Mouse (Mus musculus): ENCODE data around the gene Map4k5. TPM values are rescaled to one million over a fixed set of nuclear protein-coding genes. Genes with fewer than 3 reads are reported as not detected.

Map4k5 gene
- polyA plus RNA-seq, 1 experiment from 2014 or later, result 32.0 TPM

GRCm38 (mm10) chr12:69893927-69894326, 927 bp upstream of the Map4k5 start:
- H3K4me1 ChIP-seq (replicated peaks; ENCODE audit: control insufficient read depth, insufficient read depth, low read length), result peaks cover 30% of the 10 kb centered on the region
- H3K9ac ChIP-seq (ENCODE audit: low read length), result no peak overlapping the region
- DNase-seq (ENCODE audit: low spot score) (no peak), ATAC-seq (replicated peaks; ENCODE audit: low FRiP score, low TSS enrichment, low read depth) (no peak)
- no peaks in the 10 kb centered on the region for H3K9me3 ChIP-seq (ENCODE audit: control insufficient read depth, low read length)
- H3K27ac ChIP-seq (ENCODE audit: low read depth), result no peak overlapping the region
- no peaks in the 10 kb centered on the region for H3K36me3 ChIP-seq (ENCODE audit: control insufficient read depth, insufficient read depth, low read length)
- H3K4me2 ChIP-seq (ENCODE audit: low read length), result no peak overlapping the region
- 70% methylated on average over 6 of the region's 6 CpGs for WGBS
- no peak overlapping the region for H3K4me3 ChIP-seq (ENCODE audit: low read depth, low read length)
- no peaks in the 10 kb centered on the region for H3K27me3 ChIP-seq (replicated peaks; ENCODE audit: control insufficient read depth, insufficient read depth, low read length)

- Histone ChIP-seq H3K36me3 (ENCODE audit: control insufficient read depth, insufficient read depth, low read length) (peaks cover 3% of the 10 kb centered on the region; the same call in 1 of the 2 replicates), H3K9me3 (ENCODE audit: control insufficient read depth, low read length) (no peaks in the 10 kb centered on the region), H3K4me3 (ENCODE audit: low read depth, low read length) (peak overlapping the region; percentile 93), H3K27me3 (replicated peaks; ENCODE audit: control insufficient read depth, insufficient read depth, low read length) (no peaks in the 10 kb centered on the region), H3K4me1 (replicated peaks; ENCODE audit: control insufficient read depth, insufficient read depth, low read length) (peaks cover 41% of the 10 kb centered on the region), H3K27ac (ENCODE audit: low read depth) (peak overlapping the region; percentile 93), H3K4me2 (ENCODE audit: low read length) (peak overlapping the region; percentile 73), H3K9ac (ENCODE audit: low read length) (peak overlapping the region; percentile 96)
- 38% methylated on average over 3 of the region's 3 CpGs for WGBS
- ATAC-seq (replicated peaks; ENCODE audit: low FRiP score, low TSS enrichment, low read depth) (no peak), DNase-seq (ENCODE audit: low spot score) (no peak)
These were observed 1.3 kb downstream of the Map4k5 start for GRCm38 (mm10) chr12:69891721-69892120.

GRCm38 (mm10) chr12:69890476-69890875, 2.5 kb downstream of the Map4k5 start:
- Histone ChIP-seq H3K27ac (ENCODE audit: low read depth) (peak overlapping the region; percentile 28), H3K9ac (ENCODE audit: low read length) (no peak overlapping the region; the same call in 1 of the 2 replicates), H3K4me2 (ENCODE audit: low read length) (peak overlapping the region; percentile 73), H3K36me3 (ENCODE audit: control insufficient read depth, insufficient read depth, low read length) (peaks cover 3% of the 10 kb centered on the region; the same call in 1 of the 2 replicates), H3K9me3 (ENCODE audit: control insufficient read depth, low read length) (no peaks in the 10 kb centered on the region), H3K4me1 (replicated peaks; ENCODE audit: control insufficient read depth, insufficient read depth, low read length) (peaks cover 41% of the 10 kb centered on the region), H3K27me3 (replicated peaks; ENCODE audit: control insufficient read depth, insufficient read depth, low read length) (no peaks in the 10 kb centered on the region), H3K4me3 (ENCODE audit: low read depth, low read length) (peak overlapping the region; percentile 93)
- 6% methylated on average over 5 of the region's 5 CpGs for WGBS
- ATAC-seq (replicated peaks; ENCODE audit: low FRiP score, low TSS enrichment, low read depth), result no peak
- DNase-seq (ENCODE audit: low spot score), result no peak

GRCm38 (mm10) chr12:69890051-69890450, 2.9 kb downstream of the Map4k5 start:
- ATAC-seq (replicated peaks; ENCODE audit: low FRiP score, low TSS enrichment, low read depth) (no peak), DNase-seq (ENCODE audit: low spot score) (no peak)
- Histone ChIP-seq H3K9ac (ENCODE audit: low read length) (peak overlapping the region; percentile 14; the same call in 1 of the 2 replicates), H3K4me3 (ENCODE audit: low read depth, low read length) (peak overlapping the region; percentile 6; the same call in 1 of the 2 replicates), H3K27me3 (replicated peaks; ENCODE audit: control insufficient read depth, insufficient read depth, low read length) (no peaks in the 10 kb centered on the region), H3K9me3 (ENCODE audit: control insufficient read depth, low read length) (no peaks in the 10 kb centered on the region), H3K27ac (ENCODE audit: low read depth) (peak overlapping the region; percentile 28), H3K36me3 (ENCODE audit: control insufficient read depth, insufficient read depth, low read length) (peaks cover 3% of the 10 kb centered on the region; the same call in 1 of the 2 replicates), H3K4me2 (ENCODE audit: low read length) (peak overlapping the region; percentile 73), H3K4me1 (replicated peaks; ENCODE audit: control insufficient read depth, insufficient read depth, low read length) (peaks cover 40% of the 10 kb centered on the region)
- WGBS, result 44% methylated on average over 6 of the region's 6 CpGs

GRCm38 (mm10) chr12:69888345-69888744, 4.7 kb downstream of the Map4k5 start:
- H3K27me3 ChIP-seq (replicated peaks; ENCODE audit: control insufficient read depth, insufficient read depth, low read length), result no peaks in the 10 kb centered on the region
- H3K9me3 ChIP-seq (ENCODE audit: control insufficient read depth, low read length), result no peaks in the 10 kb centered on the region
- no peak overlapping the region for H3K27ac ChIP-seq (ENCODE audit: low read depth)
- ATAC-seq (replicated peaks; ENCODE audit: low FRiP score, low TSS enrichment, low read depth) (no peak), DNase-seq (ENCODE audit: low spot score) (no peak)
- H3K4me3 ChIP-seq (ENCODE audit: low read depth, low read length), result no peak overlapping the region
- peaks cover 35% of the 10 kb centered on the region for H3K4me1 ChIP-seq (replicated peaks; ENCODE audit: control insufficient read depth, insufficient read depth, low read length)
- peaks cover 3% of the 10 kb centered on the region; the same call in 1 of the 2 replicates for H3K36me3 ChIP-seq (ENCODE audit: control insufficient read depth, insufficient read depth, low read length)
- 77% methylated on average over 1 of the region's 1 CpGs for WGBS
- no peak overlapping the region for H3K4me2 ChIP-seq (ENCODE audit: low read length)
- H3K9ac ChIP-seq (ENCODE audit: low read length), result no peak overlapping the region

GRCm38 (mm10) chr12:69887776-69888175, 5.2 kb downstream of the Map4k5 start:
- no peak for ATAC-seq (replicated peaks; ENCODE audit: low FRiP score, low TSS enrichment, low read depth)
- no peak for DNase-seq (ENCODE audit: low spot score)
- H3K9me3 ChIP-seq (ENCODE audit: control insufficient read depth, low read length), result 0 out of 2 replicates have a peak, but pooled peaks cover 2% of the 10 kb centered on the region
- H3K4me2 ChIP-seq (ENCODE audit: low read length), result no peak overlapping the region
- H3K36me3 ChIP-seq (ENCODE audit: control insufficient read depth, insufficient read depth, low read length), result peaks cover 3% of the 10 kb centered on the region; the same call in 1 of the 2 replicates
- no peaks in the 10 kb centered on the region for H3K27me3 ChIP-seq (replicated peaks; ENCODE audit: control insufficient read depth, insufficient read depth, low read length)
- WGBS, result 75% methylated on average over 6 of the region's 6 CpGs
- H3K9ac ChIP-seq (ENCODE audit: low read length), result no peak overlapping the region
- peaks cover 34% of the 10 kb centered on the region for H3K4me1 ChIP-seq (replicated peaks; ENCODE audit: control insufficient read depth, insufficient read depth, low read length)
- H3K27ac ChIP-seq (ENCODE audit: low read depth), result no peak overlapping the region
- no peak overlapping the region for H3K4me3 ChIP-seq (ENCODE audit: low read depth, low read length)

- DNase-seq (ENCODE audit: low spot score) (no peak), ATAC-seq (replicated peaks; ENCODE audit: low FRiP score, low TSS enrichment, low read depth) (no peak)
- Histone ChIP-seq H3K27me3 (replicated peaks; ENCODE audit: control insufficient read depth, insufficient read depth, low read length) (no peaks in the 10 kb centered on the region), H3K4me1 (replicated peaks; ENCODE audit: control insufficient read depth, insufficient read depth, low read length) (peaks cover 23% of the 10 kb centered on the region), H3K4me2 (ENCODE audit: low read length) (no peak overlapping the region), H3K9ac (ENCODE audit: low read length) (no peak overlapping the region), H3K9me3 (ENCODE audit: control insufficient read depth, low read length) (0 out of 2 replicates have a peak, but pooled peaks cover 2% of the 10 kb centered on the region), H3K4me3 (ENCODE audit: low read depth, low read length) (no peak overlapping the region), H3K27ac (ENCODE audit: low read depth) (no peak overlapping the region), H3K36me3 (ENCODE audit: control insufficient read depth, insufficient read depth, low read length) (peaks cover 3% of the 10 kb centered on the region; the same call in 1 of the 2 replicates)
- WGBS, result 90% methylated on average over 5 of the region's 5 CpGs
These were observed 7.7 kb downstream of the Map4k5 start for GRCm38 (mm10) chr12:69885170-69885923.

- WGBS, result 91% methylated on average over 5 of the region's 5 CpGs
- peaks cover 22% of the 10 kb centered on the region for H3K4me1 ChIP-seq (replicated peaks; ENCODE audit: control insufficient read depth, insufficient read depth, low read length)
- no peak overlapping the region for H3K4me3 ChIP-seq (ENCODE audit: low read depth, low read length)
- ATAC-seq (replicated peaks; ENCODE audit: low FRiP score, low TSS enrichment, low read depth) (no peak), DNase-seq (ENCODE audit: low spot score) (no peak)
- H3K27ac ChIP-seq (ENCODE audit: low read depth), result no peak overlapping the region
- H3K9ac ChIP-seq (ENCODE audit: low read length), result no peak overlapping the region
- peaks cover 3% of the 10 kb centered on the region; the same call in 1 of the 2 replicates for H3K36me3 ChIP-seq (ENCODE audit: control insufficient read depth, insufficient read depth, low read length)
- 0 out of 2 replicates have a peak, but pooled peaks cover 2% of the 10 kb centered on the region for H3K9me3 ChIP-seq (ENCODE audit: control insufficient read depth, low read length)
- no peaks in the 10 kb centered on the region for H3K27me3 ChIP-seq (replicated peaks; ENCODE audit: control insufficient read depth, insufficient read depth, low read length)
- no peak overlapping the region for H3K4me2 ChIP-seq (ENCODE audit: low read length)
These were observed 8.9 kb downstream of the Map4k5 start for GRCm38 (mm10) chr12:69884053-69884452.

Data from intestine, embryonic 14.5 days (tissue).